Mouse (Mus musculus) thymus, postnatal 36 days (tissue): ENCODE measurements around the gene Tacc3.

ENCODE experiments used
- DNase-seq, 2 experiments: peaks; one replicate each; pipeline ENCODE4 v3.0.0; 2022; ENCODE audit warnings: mixed read lengths in 2 of 2

Gene Tacc3

GRCm38 (mm10) chr5:33657787-33658663 is at the start of gene Tacc3, which contains the start of gene Tmem129:
Gene Tacc3 (plus strand): TSS chr5:33658128.
Gene Tmem129 (minus strand): TSS chr5:33658416.
- peak; percentile 93 to 98 for DNase-seq

GRCm38 (mm10) chr5:33609226-33609625 is 48.7 kb upstream of the Tacc3 start:
- no peak for DNase-seq

- no peak for DNase-seq
These were observed 46.1 kb upstream of the Tacc3 start for GRCm38 (mm10) chr5:33611795-33612194.

GRCm38 (mm10) chr5:33614391-33614790 is 43.5 kb upstream of the Tacc3 start:
- no peak for DNase-seq

- DNase-seq = no peak
These were observed 35.3 kb upstream of the Tacc3 start for GRCm38 (mm10) chr5:33622671-33623070.

- DNase-seq = no peak
These were observed 34.2 kb upstream of the Tacc3 start for GRCm38 (mm10) chr5:33623766-33624165.

GRCm38 (mm10) chr5:33627968-33628367 is 30.0 kb upstream of the Tacc3 start:
- no peak for DNase-seq

GRCm38 (mm10) chr5:33628820-33629300 is 29.1 kb upstream of the Tacc3 start:
- peak; percentile 66 to 74 for DNase-seq

GRCm38 (mm10) chr5:33629301-33629987 is 28.5 kb upstream of the Tacc3 start, which contains the start of the genes Fam53a and Gm9903:
Gene Fam53a (minus strand): TSS chr5:33629635.
Gene Gm9903 (plus strand): TSS chr5:33629925.
- peak; percentile 100 for DNase-seq

- peak; percentile 55 to 64 for DNase-seq
These were observed 27.9 kb upstream of the Tacc3 start for GRCm38 (mm10) chr5:33630061-33630460.

- DNase-seq = no peak
These were observed 27.3 kb upstream of the Tacc3 start for GRCm38 (mm10) chr5:33630615-33631014.

GRCm38 (mm10) chr5:33632526-33632925 is 25.4 kb upstream of the Tacc3 start:
- no peak for DNase-seq

GRCm38 (mm10) chr5:33635361-33635760 is 22.6 kb upstream of the Tacc3 start:
- no peak for DNase-seq

GRCm38 (mm10) chr5:33637606-33638350 is 20.1 kb upstream of the Tacc3 start:
- DNase-seq = no peak

GRCm38 (mm10) chr5:33638826-33639225 is 19.1 kb upstream of the Tacc3 start:
- DNase-seq = no peak

GRCm38 (mm10) chr5:33640652-33641051 is 17.3 kb upstream of the Tacc3 start:
- DNase-seq = peak; percentile 35 to 40

GRCm38 (mm10) chr5:33651017-33651416 is 6.9 kb upstream of the Tacc3 start:
- DNase-seq = no peak

- DNase-seq = peak; percentile 19 to 35
These were observed 6.4 kb upstream of the Tacc3 start for GRCm38 (mm10) chr5:33651541-33651920.

GRCm38 (mm10) chr5:33651921-33652782 is 5.8 kb upstream of the Tacc3 start, which contains the start of gene Slbp:
Gene Slbp (minus strand): TSS chr5:33652574.
- peak; percentile 93 to 96 for DNase-seq

GRCm38 (mm10) chr5:33652783-33653173 is 5.2 kb upstream of the Tacc3 start:
- no peak for DNase-seq

- no peak for DNase-seq
These were observed 3.5 kb upstream of the Tacc3 start for GRCm38 (mm10) chr5:33654424-33654823.
